Mouse (Mus musculus) midbrain, postnatal 0 days (tissue): ENCODE results near the gene Arpc2. TPM values are rescaled to one million over a fixed set of nuclear protein-coding genes. Genes with fewer than 3 reads are reported as not detected.

Source experiments
- ATAC-seq: fragments of 200-750 bp; cut with Nextera tagmentation; 2 replicates; pipeline ENCODE4 v1.8.0; 2017; ENCODE audit warnings: moderate number of reproducible peaks, mild to moderate bottlenecking, moderate TSS enrichment, moderate library complexity; ENCODE audit not compliant: low FRiP score
- DNase-seq: peaks from one replicate; pipeline ENCODE4 v3.0.0-alpha.2; 2015; ENCODE audit warnings: low spot score
- H3K27ac ChIP-seq: fragments of 300-500 bp; sonication (generic); 2 replicates; pipeline ENCODE4 v1.5.1; 2014; ENCODE audit warnings: low read depth, mild to moderate bottlenecking, low read length, mixed read lengths
- H3K27me3 ChIP-seq: fragments of 300-500 bp; sonication (generic); 2 replicates; pipeline ENCODE4 v1.6.1; 2014; ENCODE audit warnings: low read length, control low read depth, mixed read lengths; ENCODE audit not compliant: insufficient read depth
- H3K36me3 ChIP-seq: fragments of 300-500 bp; sonication (generic); 2 replicates; pipeline ENCODE4 v1.6.1; 2014; ENCODE audit warnings: low read length, control low read depth, mixed read lengths; ENCODE audit not compliant: insufficient read depth
- H3K4me1 ChIP-seq: fragments of 300-500 bp; sonication (generic); 2 replicates; pipeline ENCODE4 v1.6.1; 2014; ENCODE audit warnings: mild to moderate bottlenecking, control low read depth, antibody characterized with exemption, low read length, mixed read lengths; ENCODE audit not compliant: insufficient read depth
- H3K4me2 ChIP-seq: fragments of 300-500 bp; sonication (generic); 2 replicates; pipeline ENCODE4 v1.6.1; 2014; ENCODE audit warnings: low read depth, mild to moderate bottlenecking, low read length, mixed read lengths; ENCODE audit not compliant: poor library complexity, severe bottlenecking
- H3K4me3 ChIP-seq: fragments of 300-500 bp; sonication (generic); 2 replicates; pipeline ENCODE4 v1.5.1; 2014; ENCODE audit warnings: low read depth, mild to moderate bottlenecking, low read length, moderate library complexity
- H3K9ac ChIP-seq: fragments of 300-500 bp; sonication (generic); replicated peaks from 2 replicates; pipeline ENCODE4 v1.6.1; 2014; ENCODE audit warnings: mild to moderate bottlenecking, low read length, moderate library complexity, mixed read lengths; ENCODE audit not compliant: poor library complexity, severe bottlenecking
- H3K9me3 ChIP-seq: fragments of 300-500 bp; sonication (generic); 2 replicates; pipeline ENCODE4 v1.6.1; 2016; ENCODE audit warnings: low read length, control low read depth
- CTCF ChIP-seq: IDR thresholded peaks from 2 replicates; pipeline ENCODE4 v1.5.1; 2016; ENCODE audit warnings: antibody characterized with exemption, mild to moderate bottlenecking
- WGBS: fragments of 180-500 bp; shearing (Covaris S2); extraction: QIAGEN DNeasy Blood & Tissue Kit; methylation state at CpG from one replicate; pipeline ENCODE4 v1.1.7; 2014; 5-methylcytosine and 5-hydroxymethylcytosine counted together
- polyA plus RNA-seq: library from polyadenylated mRNA; unstranded; fragments of >200 nt; fragmentation: Nextera tagmentation; extraction: Ambion mirVana; gene quantifications from 2 replicates; pipeline ENCODE4 v1.2.1, GENCODE M21; 2015
- total RNA-seq: library from RNA; depleted of rRNA; stranded (reverse); fragments of >200 nt; gene quantifications from 2 replicates; pipeline ENCODE4 v1.2.3, GENCODE M21; 2014

Gene Arpc2
- total and polyA plus RNA-seq, 2 experiments from 2014 or later, result 149 to 464 TPM

- no peak for DNase-seq
- Histone ChIP-seq H3K27me3 (no peaks in the 10 kb centered on the region), H3K9me3 (no peaks in the 10 kb centered on the region), H3K9ac (no peak overlapping the region), H3K36me3 (peaks cover 34% of the 10 kb centered on the region), H3K4me1 (no peaks in the 10 kb centered on the region), H3K4me2 (no peak overlapping the region), H3K27ac (no peak overlapping the region), H3K4me3 (no peak overlapping the region)
- no peak for ATAC-seq
- no peak for TF ChIP-seq CTCF
- WGBS, result 57% methylated on average over 8 of the region's 8 CpGs
Measured at GRCm38 (mm10) chr1:74277883-74278537, 42.1 kb downstream of the Arpc2 start.

GRCm38 (mm10) chr1:74278538-74278937 lies 42.7 kb downstream of the Arpc2 start, which contains the start of gene Gpbar1:
Gene Gpbar1 (plus strand): TSS chr1:74278550.
- no peak for ATAC-seq
- H3K27me3 ChIP-seq, result no peaks in the 10 kb centered on the region
- WGBS, result 92% methylated on average over 10 of the region's 10 CpGs

DNA sequence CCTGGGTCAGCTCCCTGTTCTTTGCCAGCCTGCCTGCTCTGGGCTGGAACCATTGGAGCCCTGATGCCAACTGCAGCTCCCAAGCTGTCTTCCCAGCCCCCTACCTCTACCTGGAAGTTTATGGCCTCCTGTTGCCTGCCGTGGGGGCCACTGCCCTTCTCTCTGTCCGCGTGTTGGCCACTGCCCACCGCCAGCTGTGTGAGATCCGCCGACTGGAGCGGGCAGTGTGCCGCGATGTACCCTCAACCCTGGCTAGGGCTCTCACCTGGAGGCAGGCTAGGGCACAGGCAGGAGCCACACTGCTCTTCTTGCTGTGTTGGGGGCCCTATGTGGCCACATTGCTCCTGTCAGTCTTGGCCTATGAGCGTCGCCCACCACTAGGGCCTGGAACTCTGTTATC lies 43.1 kb downstream of the Arpc2 start:
- DNase-seq (no peak), ATAC-seq (no peak)
- Histone ChIP-seq H3K9ac (no peak overlapping the region), H3K9me3 (no peaks in the 10 kb centered on the region), H3K4me3 (no peak overlapping the region), H3K36me3 (peaks cover 34% of the 10 kb centered on the region), H3K27me3 (no peaks in the 10 kb centered on the region), H3K4me1 (no peaks in the 10 kb centered on the region), H3K4me2 (no peak overlapping the region), H3K27ac (no peak overlapping the region)
- TF ChIP-seq CTCF, result no peak
- 91% methylated on average over 11 of the region's 11 CpGs for WGBS

More at GRCm38 (mm10) chr1:74278538-74278937, 42.7 kb downstream of the Arpc2 start, which contains the start of gene Gpbar1:
- Histone ChIP-seq H3K4me3 (no peak within 1 kb of the TSS), H3K9me3 (no peaks in the 10 kb centered on the region), H3K36me3 (peaks cover 34% of the 10 kb centered on the region), H3K4me1 (no peaks in the 10 kb centered on the region), H3K4me2 (no peak within 1 kb of the TSS), H3K27ac (no peak within 1 kb of the TSS), H3K9ac (no peak within 1 kb of the TSS)
- no peak for DNase-seq
- no peak for TF ChIP-seq CTCF

GRCm38 (mm10) chr1:74280591-74281325 lies 44.9 kb downstream of the Arpc2 start:
- TF ChIP-seq CTCF, result no peak
- Histone ChIP-seq H3K4me1 (peaks cover 4% of the 10 kb centered on the region; the same call in 1 of the 2 replicates), H3K27me3 (no peaks in the 10 kb centered on the region), H3K27ac (no peak overlapping the region), H3K36me3 (peaks cover 34% of the 10 kb centered on the region), H3K4me2 (no peak overlapping the region), H3K4me3 (no peak overlapping the region), H3K9ac (no peak overlapping the region), H3K9me3 (no peaks in the 10 kb centered on the region)
- DNase-seq, result no peak
- WGBS, result 95% methylated on average over 14 of the region's 14 CpGs
- ATAC-seq, result no peak

DNA sequence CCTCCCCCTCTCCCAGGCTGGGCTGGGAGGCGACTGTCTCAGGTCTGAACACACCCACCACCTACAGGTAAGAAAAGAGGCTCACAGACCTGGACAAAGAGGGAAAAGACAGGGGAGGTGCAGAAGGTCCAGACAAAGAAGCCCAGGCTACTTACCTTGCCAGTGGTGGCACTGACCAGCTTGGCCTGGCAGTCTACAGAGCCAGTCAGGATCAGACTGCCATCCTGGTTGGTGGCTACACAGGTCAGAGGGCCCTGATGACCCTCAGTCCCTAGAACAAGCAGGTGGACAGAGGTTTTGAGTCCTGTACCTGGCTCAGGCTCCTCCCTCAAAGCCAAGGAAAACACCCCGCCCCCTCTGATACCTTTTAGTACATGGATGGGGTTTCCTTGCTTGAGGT lies 45.5 kb downstream of the Arpc2 start:
- ATAC-seq (no peak), DNase-seq (no peak)
- Histone ChIP-seq H3K4me2 (no peak overlapping the region), H3K4me3 (no peak overlapping the region), H3K9me3 (no peaks in the 10 kb centered on the region), H3K27me3 (no peaks in the 10 kb centered on the region), H3K27ac (no peak overlapping the region), H3K36me3 (peaks cover 34% of the 10 kb centered on the region), H3K9ac (no peak overlapping the region), H3K4me1 (peaks cover 4% of the 10 kb centered on the region; the same call in 1 of the 2 replicates)
- TF ChIP-seq CTCF, result no peak
- 97% methylated on average over 2 of the region's 2 CpGs for WGBS

DNA sequence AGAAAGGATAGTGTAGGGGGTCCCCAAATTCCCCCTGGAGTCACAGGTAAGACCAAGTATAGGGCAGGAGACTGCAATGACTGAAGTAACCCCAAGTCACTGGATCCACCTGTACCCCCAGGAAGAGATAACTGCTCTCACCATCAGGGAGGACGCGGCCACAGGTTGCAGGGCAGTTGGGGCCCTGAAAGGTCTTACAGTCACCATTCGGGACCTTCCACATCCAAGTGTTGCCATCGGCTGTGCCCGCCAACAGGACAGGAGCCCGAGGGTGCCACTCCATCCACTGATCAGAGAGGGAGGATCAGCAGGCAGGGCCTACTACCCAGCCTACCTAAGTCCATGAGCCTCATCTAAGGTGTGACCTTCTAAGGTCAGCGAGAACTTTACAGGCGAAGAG lies 46.0 kb downstream of the Arpc2 start:
- Histone ChIP-seq H3K9me3 (no peaks in the 10 kb centered on the region), H3K27ac (no peak overlapping the region), H3K4me1 (peaks cover 4% of the 10 kb centered on the region; the same call in 1 of the 2 replicates), H3K4me2 (no peak overlapping the region), H3K4me3 (no peak overlapping the region), H3K9ac (no peak overlapping the region), H3K27me3 (no peaks in the 10 kb centered on the region), H3K36me3 (peaks cover 34% of the 10 kb centered on the region)
- TF ChIP-seq CTCF, result no peak
- WGBS, result 96% methylated on average over 8 of the region's 8 CpGs
- ATAC-seq (no peak), DNase-seq (no peak)
